Mouse (Mus musculus): ENCODE results near the gene Ildr1.

GRCm38 (mm10) chr16:36670590-36670989 is 23.2 kb upstream of the Ildr1 start:
- TF ChIP-seq HCFC1 (IDR thresholded peaks at IDR 0.05; ENCODE audit: borderline replicate concordance, insufficient read depth, low read length), result no peak
- TF ChIP-seq ZNF384 (IDR thresholded peaks at IDR 0.05; ENCODE audit: low read depth, low read length), result no peak

All from ES-E14 (cell line).